Mouse (Mus musculus) intestine, embryonic 16.5 days (tissue): ENCODE measurements at regions not wholly inside any gene's neighbourhood (a gene's known extent, or its start where the extent isn't known, plus 50 kb on each side); places are given as distances from the start of the nearest gene placed in this dataset.

ENCODE experiments used
- ATAC-seq: fragments of 200-750 bp; cut with Nextera tagmentation; 2 replicates; pipeline ENCODE4 v1.8.0; 2017; ENCODE audit warnings: moderate TSS enrichment, moderate library complexity
- H3K27ac ChIP-seq: fragments of 300-500 bp; sonication (generic); 2 replicates; pipeline ENCODE4 v1.5.1; 2014; ENCODE audit warnings: mild to moderate bottlenecking, low read length
- H3K27me3 ChIP-seq: fragments of 300-500 bp; sonication (generic); replicated peaks from 2 replicates; pipeline ENCODE4 v1.6.1; 2014; ENCODE audit warnings: low read length, control low read depth, mixed read lengths; ENCODE audit not compliant: control insufficient read depth, insufficient read depth
- H3K36me3 ChIP-seq: fragments of 300-500 bp; sonication (generic); 2 replicates; pipeline ENCODE4 v1.6.1; 2014; ENCODE audit warnings: low read length, control low read depth; ENCODE audit not compliant: control insufficient read depth, insufficient read depth
- H3K4me1 ChIP-seq: fragments of 300-500 bp; sonication (generic); 2 replicates; pipeline ENCODE4 v1.6.1; 2014; ENCODE audit warnings: low read length, control low read depth, mixed read lengths; ENCODE audit not compliant: control insufficient read depth, insufficient read depth
- H3K4me2 ChIP-seq: fragments of 300-500 bp; sonication (generic); 2 replicates; pipeline ENCODE4 v1.6.1; 2014; ENCODE audit warnings: low read depth, low read length, control low read depth
- H3K4me3 ChIP-seq: fragments of 300-500 bp; sonication (generic); 2 replicates; pipeline ENCODE4 v1.5.1; 2014; ENCODE audit warnings: mild to moderate bottlenecking, low read length
- H3K9ac ChIP-seq: fragments of 300-500 bp; sonication (generic); 2 replicates; pipeline ENCODE4 v1.6.1; 2014; ENCODE audit warnings: low read depth, low read length
- H3K9me3 ChIP-seq: fragments of 300-500 bp; sonication (generic); 2 replicates; pipeline ENCODE4 v1.6.1; 2016; ENCODE audit warnings: low read length, control low read depth; ENCODE audit not compliant: control insufficient read depth
- WGBS: fragments of 180-500 bp; shearing (Covaris S2); extraction: QIAGEN DNeasy Blood & Tissue Kit; methylation state at CpG from one replicate; pipeline ENCODE4 v1.1.7; 2014; 5-methylcytosine and 5-hydroxymethylcytosine counted together

DNA sequence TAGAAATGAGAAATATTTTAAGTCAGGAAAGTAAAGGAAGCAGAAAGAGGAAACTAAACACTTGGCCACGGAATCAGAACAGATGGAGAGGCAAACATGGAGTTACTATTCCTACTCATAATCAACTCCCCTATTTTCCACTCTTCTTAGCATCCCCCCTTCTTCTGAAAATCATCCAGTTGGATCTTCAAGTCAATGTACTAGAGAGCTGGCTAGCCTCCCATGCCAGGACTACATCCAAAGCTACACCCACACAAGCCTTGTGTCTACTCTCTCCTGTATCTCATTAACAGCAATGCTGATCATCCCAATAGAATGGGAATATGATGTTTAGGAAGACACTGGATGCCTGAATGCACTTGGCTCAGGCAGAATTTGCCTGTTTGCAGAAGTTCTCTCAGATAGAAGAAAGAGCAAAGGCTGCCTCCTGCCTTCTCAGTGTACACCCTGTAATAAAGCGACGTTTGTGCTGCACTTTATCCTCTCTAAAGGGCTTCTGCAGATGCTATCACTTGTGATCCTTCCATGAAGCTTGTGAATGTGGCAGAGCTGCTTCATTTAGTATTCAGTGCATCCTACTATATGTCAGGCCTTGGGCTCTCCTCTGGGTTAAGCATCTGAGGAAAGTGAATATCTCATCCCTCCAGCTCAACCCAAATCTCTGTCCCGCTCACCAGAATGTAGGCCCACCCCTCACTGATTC lies 82.5 kb upstream of the Cldn34b3 start:
- H3K27ac ChIP-seq = no peak overlapping the region

GRCm38 (mm10) chrX:76200607-76201006 lies 63.5 kb upstream of the Cldn34b3 start:
- H3K4me2 ChIP-seq = no peak overlapping the region
- no peaks in the 10 kb centered on the region for H3K4me1 ChIP-seq
- H3K9ac ChIP-seq = no peak overlapping the region
- H3K4me3 ChIP-seq = no peak overlapping the region
- H3K9me3 ChIP-seq = no peaks in the 10 kb centered on the region
- no peak overlapping the region for H3K27ac ChIP-seq
- ATAC-seq = no peak
- no peaks in the 10 kb centered on the region for H3K27me3 ChIP-seq
- no peaks in the 10 kb centered on the region for H3K36me3 ChIP-seq
- 47% methylated on average over 1 of the region's 1 CpGs for WGBS

More for the DNA sequence above, 82.5 kb upstream of the Cldn34b3 start:
- Histone ChIP-seq H3K36me3 (no peaks in the 10 kb centered on the region), H3K9ac (no peak overlapping the region), H3K27me3 (no peaks in the 10 kb centered on the region), H3K4me3 (no peak overlapping the region), H3K9me3 (no peaks in the 10 kb centered on the region), H3K4me2 (no peak overlapping the region), H3K4me1 (no peaks in the 10 kb centered on the region)
- WGBS = 82% methylated on average over 4 of the region's 4 CpGs
- ATAC-seq = no peak

GRCm38 (mm10) chrX:76201366-76201765 lies 62.7 kb upstream of the Cldn34b3 start:
- no peak overlapping the region for H3K9ac ChIP-seq
- 25% methylated on average over 4 of the region's 4 CpGs for WGBS

More at GRCm38 (mm10) chrX:76201366-76201765, 62.7 kb upstream of the Cldn34b3 start:
- H3K36me3 ChIP-seq = no peaks in the 10 kb centered on the region
- H3K4me1 ChIP-seq = no peaks in the 10 kb centered on the region
- no peak overlapping the region for H3K4me2 ChIP-seq
- no peak overlapping the region for H3K4me3 ChIP-seq
- ATAC-seq = no peak
- no peaks in the 10 kb centered on the region for H3K9me3 ChIP-seq
- no peak overlapping the region for H3K27ac ChIP-seq
- H3K27me3 ChIP-seq = no peaks in the 10 kb centered on the region
